Mouse (Mus musculus): ENCODE results near the gene Blvrb. TPM values are rescaled to one million over a fixed set of nuclear protein-coding genes. Genes with fewer than 3 reads are reported as not detected.

Gene Blvrb
- polyA plus RNA-seq, 1 experiment from 2014 or later = 23.7 TPM

DNA sequence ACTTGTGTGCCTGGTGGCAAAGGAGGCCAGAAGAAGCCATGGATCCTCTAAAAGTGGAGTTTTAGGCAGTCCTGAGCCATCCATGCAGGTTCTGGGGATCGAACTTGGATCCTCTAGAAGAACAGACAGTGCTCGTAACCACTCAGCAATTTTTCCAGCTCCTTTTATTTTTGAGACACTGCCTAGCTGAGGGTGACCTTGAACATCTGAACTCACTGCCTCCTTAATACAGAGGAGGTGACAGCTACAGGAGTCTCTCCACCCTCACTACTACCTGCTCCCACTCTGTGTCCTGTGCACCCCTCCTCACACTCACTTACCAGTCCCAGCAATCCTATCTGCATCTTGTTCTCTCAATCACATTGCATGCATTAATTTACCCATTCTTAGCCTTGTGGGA, 27.8 kb downstream of the Blvrb start:
- H3K4me2 ChIP-seq (ENCODE audit: low read length) = no peak overlapping the region
- H3K9me3 ChIP-seq (ENCODE audit: control insufficient read depth, low read length) = no peaks in the 10 kb centered on the region
- peaks cover 9% of the 10 kb centered on the region for H3K4me1 ChIP-seq (ENCODE audit: control insufficient read depth, insufficient read depth, low read depth, low read length)
- H3K4me3 ChIP-seq (ENCODE audit: low read length) = no peak overlapping the region
- no peak overlapping the region for H3K9ac ChIP-seq (ENCODE audit: low read depth, low read length)
- no peaks in the 10 kb centered on the region for H3K27me3 ChIP-seq (replicated peaks; ENCODE audit: control insufficient read depth, insufficient read depth, low read length)
- no peaks in the 10 kb centered on the region for H3K36me3 ChIP-seq (ENCODE audit: control insufficient read depth, insufficient read depth, low read length)
- H3K27ac ChIP-seq (ENCODE audit: low read depth, low read length) = no peak overlapping the region
- 97% methylated on average over 2 of the region's 2 CpGs for WGBS
- ATAC-seq = no peak

DNA sequence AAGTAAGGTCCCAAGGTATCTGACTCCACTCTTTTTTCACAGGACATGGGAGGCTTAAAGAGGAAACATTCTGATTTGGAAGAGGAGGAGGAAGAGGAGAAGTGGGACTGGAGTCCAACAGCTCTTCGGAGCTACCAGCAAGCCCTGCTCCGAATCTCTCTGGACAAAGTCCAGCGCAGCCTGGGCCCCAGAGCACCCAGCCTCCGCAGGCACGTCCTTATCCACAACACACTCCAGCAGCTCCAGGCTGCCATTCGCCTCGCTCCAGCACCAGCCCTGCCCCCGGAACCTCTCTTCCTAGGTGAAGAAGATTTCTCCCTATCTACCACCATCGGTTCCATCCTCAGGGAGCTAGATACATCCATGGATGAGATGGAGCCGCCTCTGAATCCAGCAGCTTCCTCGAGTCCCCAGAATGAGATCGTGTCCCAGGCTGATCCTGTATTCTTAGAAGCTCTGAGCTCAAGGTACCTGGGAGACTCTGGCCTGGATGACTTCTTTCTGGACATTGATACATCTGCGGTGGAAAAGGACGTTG, 28.4 kb downstream of the Blvrb start:
- H3K27me3 ChIP-seq (replicated peaks; ENCODE audit: control insufficient read depth, insufficient read depth, low read length) = no peaks in the 10 kb centered on the region
- H3K9me3 ChIP-seq (ENCODE audit: control insufficient read depth, low read length) = no peaks in the 10 kb centered on the region
- no peak overlapping the region for H3K27ac ChIP-seq (ENCODE audit: low read depth, low read length)
- peaks cover 9% of the 10 kb centered on the region for H3K4me1 ChIP-seq (ENCODE audit: control insufficient read depth, insufficient read depth, low read depth, low read length)
- no peak for ATAC-seq
- no peak overlapping the region for H3K9ac ChIP-seq (ENCODE audit: low read depth, low read length)
- no peaks in the 10 kb centered on the region for H3K36me3 ChIP-seq (ENCODE audit: control insufficient read depth, insufficient read depth, low read length)
- WGBS = 98% methylated on average over 14 of the region's 14 CpGs
- H3K4me3 ChIP-seq (ENCODE audit: low read length) = no peak overlapping the region
- H3K4me2 ChIP-seq (ENCODE audit: low read length) = no peak overlapping the region

DNA sequence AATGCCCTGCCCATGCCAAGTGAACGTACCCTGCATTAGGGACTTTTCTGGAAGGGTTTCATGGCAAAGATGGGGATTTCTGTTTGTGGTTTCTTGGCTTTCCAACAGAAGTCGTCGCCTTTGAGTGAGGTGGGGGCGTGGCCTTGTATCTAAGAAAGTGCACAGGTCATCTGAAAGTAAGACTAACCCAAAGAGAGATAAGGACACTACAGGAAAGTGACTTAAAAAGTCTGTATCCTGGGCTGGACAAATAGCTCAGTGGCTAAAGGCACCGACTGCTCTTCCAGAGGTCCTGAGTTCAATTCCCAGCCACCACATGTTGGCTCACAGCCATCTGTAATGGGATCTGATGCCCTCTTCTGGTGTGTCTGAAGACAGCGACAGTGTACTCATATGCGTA, 30.8 kb downstream of the Blvrb start:
- no peak for ATAC-seq
- Histone ChIP-seq H3K27me3 (replicated peaks; ENCODE audit: control insufficient read depth, insufficient read depth, low read length) (no peaks in the 10 kb centered on the region), H3K4me2 (ENCODE audit: low read length) (no peak overlapping the region), H3K9ac (ENCODE audit: low read depth, low read length) (no peak overlapping the region), H3K4me1 (ENCODE audit: control insufficient read depth, insufficient read depth, low read depth, low read length) (peaks cover 9% of the 10 kb centered on the region; the same call in 1 of the 2 replicates), H3K9me3 (ENCODE audit: control insufficient read depth, low read length) (no peaks in the 10 kb centered on the region), H3K4me3 (ENCODE audit: low read length) (no peak overlapping the region), H3K36me3 (ENCODE audit: control insufficient read depth, insufficient read depth, low read length) (no peaks in the 10 kb centered on the region), H3K27ac (ENCODE audit: low read depth, low read length) (no peak overlapping the region)
- WGBS = 91% methylated on average over 7 of the region's 7 CpGs

DNA sequence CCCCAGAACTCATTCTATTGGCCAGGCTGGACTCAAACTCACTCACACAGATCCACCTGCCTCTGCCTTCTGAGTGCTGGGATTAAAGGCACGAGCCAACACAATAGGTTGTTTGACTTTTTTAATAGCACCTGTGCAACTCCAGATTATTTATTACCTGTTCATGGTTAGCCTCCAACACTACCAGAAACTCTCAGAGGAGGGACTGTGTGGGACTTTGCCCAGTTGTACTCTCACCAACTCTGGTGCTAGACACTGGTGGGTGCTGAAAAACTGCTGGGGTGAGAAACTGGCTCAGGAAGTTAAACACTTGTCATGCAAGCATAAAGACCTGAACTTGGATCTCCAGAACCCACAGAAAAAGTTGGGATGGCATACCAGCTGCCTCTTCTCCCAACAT, 32.0 kb downstream of the Blvrb start:
- no peaks in the 10 kb centered on the region for H3K27me3 ChIP-seq (replicated peaks; ENCODE audit: control insufficient read depth, insufficient read depth, low read length)
- H3K9me3 ChIP-seq (ENCODE audit: control insufficient read depth, low read length) = no peaks in the 10 kb centered on the region
- peaks cover 9% of the 10 kb centered on the region; the same call in 1 of the 2 replicates for H3K4me1 ChIP-seq (ENCODE audit: control insufficient read depth, insufficient read depth, low read depth, low read length)
- no peaks in the 10 kb centered on the region for H3K36me3 ChIP-seq (ENCODE audit: control insufficient read depth, insufficient read depth, low read length)
- no peak overlapping the region for H3K4me3 ChIP-seq (ENCODE audit: low read length)
- WGBS = 94% methylated on average over 1 of the region's 1 CpGs
- no peak for ATAC-seq
- no peak overlapping the region for H3K4me2 ChIP-seq (ENCODE audit: low read length)
- H3K9ac ChIP-seq (ENCODE audit: low read depth, low read length) = no peak overlapping the region
- no peak overlapping the region for H3K27ac ChIP-seq (ENCODE audit: low read depth, low read length)

DNA sequence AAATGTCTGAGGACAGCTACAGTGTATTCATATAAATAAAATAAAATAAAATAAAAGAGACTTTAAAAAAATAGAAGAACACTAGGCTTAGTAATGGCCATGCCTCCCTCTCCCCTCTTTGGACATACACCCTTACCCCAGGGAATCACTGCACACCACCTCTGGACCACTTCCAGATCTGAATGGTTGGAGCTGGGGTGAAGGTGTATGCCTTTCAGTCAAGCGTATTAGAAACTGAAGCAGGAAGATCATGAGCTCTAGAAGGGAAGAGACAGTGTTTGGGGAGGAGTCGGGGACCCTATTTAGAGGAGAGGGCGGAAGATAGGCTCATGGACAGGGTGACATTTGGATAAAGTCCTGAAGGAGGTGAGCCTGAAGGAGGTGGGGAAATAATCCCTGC, 32.7 kb downstream of the Blvrb start:
- Histone ChIP-seq H3K27ac (ENCODE audit: low read depth, low read length) (no peak overlapping the region), H3K36me3 (ENCODE audit: control insufficient read depth, insufficient read depth, low read length) (no peaks in the 10 kb centered on the region), H3K27me3 (replicated peaks; ENCODE audit: control insufficient read depth, insufficient read depth, low read length) (no peaks in the 10 kb centered on the region), H3K4me1 (ENCODE audit: control insufficient read depth, insufficient read depth, low read depth, low read length) (peaks cover 4% of the 10 kb centered on the region; the same call in 1 of the 2 replicates), H3K9ac (ENCODE audit: low read depth, low read length) (no peak overlapping the region), H3K4me3 (ENCODE audit: low read length) (no peak overlapping the region), H3K4me2 (ENCODE audit: low read length) (no peak overlapping the region), H3K9me3 (ENCODE audit: control insufficient read depth, low read length) (no peaks in the 10 kb centered on the region)
- WGBS = 73% methylated on average over 3 of the region's 3 CpGs
- no peak for ATAC-seq

DNA sequence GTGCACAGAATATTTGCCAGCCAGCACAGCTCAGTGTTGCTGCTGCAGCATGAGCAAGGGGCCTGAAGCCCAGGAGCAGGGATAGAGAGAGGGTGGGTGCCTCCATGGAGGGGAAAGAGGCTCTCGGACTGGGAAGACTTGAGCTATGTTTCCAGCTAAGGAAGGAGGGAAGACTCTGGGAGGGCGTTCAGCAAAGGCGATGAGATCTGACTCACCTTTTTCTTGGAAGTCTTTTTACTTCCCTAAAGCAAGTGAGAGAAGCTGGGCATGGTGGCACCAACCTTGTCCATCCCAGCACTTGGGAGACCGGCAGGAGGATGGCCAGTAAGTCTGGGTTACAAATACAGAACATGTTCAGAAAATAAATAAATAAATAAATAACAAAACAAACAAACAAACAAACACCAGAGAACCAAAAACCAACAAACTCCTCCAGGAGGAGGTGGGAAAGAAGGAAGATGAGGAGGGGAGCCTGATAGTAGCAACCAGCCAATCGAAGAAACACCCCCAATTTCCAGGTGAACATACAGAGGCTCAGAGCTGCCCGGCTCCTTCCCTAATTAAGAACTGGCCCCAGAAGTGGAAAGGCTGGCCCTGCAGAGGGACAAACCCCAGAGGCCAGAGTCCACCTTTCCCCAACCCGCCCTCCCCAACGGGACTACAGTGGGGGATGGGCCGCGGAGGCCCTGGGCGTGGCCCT, 33.3 kb downstream of the Blvrb start:
- Histone ChIP-seq H3K27ac (ENCODE audit: low read depth, low read length) (peak overlapping the region; percentile 47), H3K4me1 (ENCODE audit: control insufficient read depth, insufficient read depth, low read depth, low read length) (peaks cover 4% of the 10 kb centered on the region; the same call in 1 of the 2 replicates), H3K9me3 (ENCODE audit: control insufficient read depth, low read length) (no peaks in the 10 kb centered on the region), H3K4me2 (ENCODE audit: low read length) (peak overlapping the region; percentile 63), H3K9ac (ENCODE audit: low read depth, low read length) (peak overlapping the region; percentile 58), H3K27me3 (replicated peaks; ENCODE audit: control insufficient read depth, insufficient read depth, low read length) (no peaks in the 10 kb centered on the region), H3K36me3 (ENCODE audit: control insufficient read depth, insufficient read depth, low read length) (no peaks in the 10 kb centered on the region), H3K4me3 (ENCODE audit: low read length) (peak overlapping the region; percentile 33)
- WGBS = 16% methylated on average over 9 of the region's 11 CpGs
- ATAC-seq = no peak; the same call in 1 of the 2 replicates

DNA sequence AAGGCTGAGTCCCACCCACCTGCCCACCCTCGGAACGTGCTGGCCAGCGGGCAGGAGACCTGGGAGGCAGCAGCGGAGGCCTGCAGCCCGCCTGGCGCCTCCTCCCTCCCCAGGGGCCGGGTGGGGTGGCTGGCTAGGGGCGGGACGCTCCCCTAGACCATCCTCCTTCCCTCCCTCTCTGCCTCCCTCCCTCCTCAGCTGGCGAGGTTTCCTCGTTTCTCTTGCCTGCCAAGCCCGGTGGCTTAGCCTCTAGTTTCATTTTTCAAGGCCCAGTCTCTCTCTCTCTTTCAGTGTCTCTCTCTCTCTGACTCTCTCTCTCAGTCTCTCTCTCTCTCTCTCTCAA, 33.8 kb downstream of the Blvrb start:
- 3% methylated on average over 8 of the region's 12 CpGs for WGBS
- Histone ChIP-seq H3K4me3 (ENCODE audit: low read length) (peak overlapping the region; percentile 33), H3K27me3 (replicated peaks; ENCODE audit: control insufficient read depth, insufficient read depth, low read length) (no peaks in the 10 kb centered on the region), H3K27ac (ENCODE audit: low read depth, low read length) (peak overlapping the region; percentile 9; the same call in 1 of the 2 replicates), H3K9ac (ENCODE audit: low read depth, low read length) (peak overlapping the region; percentile 58), H3K4me1 (ENCODE audit: control insufficient read depth, insufficient read depth, low read depth, low read length) (peaks cover 7% of the 10 kb centered on the region), H3K36me3 (ENCODE audit: control insufficient read depth, insufficient read depth, low read length) (no peaks in the 10 kb centered on the region), H3K4me2 (ENCODE audit: low read length) (peak overlapping the region; percentile 63), H3K9me3 (ENCODE audit: control insufficient read depth, low read length) (no peaks in the 10 kb centered on the region)
- ATAC-seq = peak; percentile 71

DNA sequence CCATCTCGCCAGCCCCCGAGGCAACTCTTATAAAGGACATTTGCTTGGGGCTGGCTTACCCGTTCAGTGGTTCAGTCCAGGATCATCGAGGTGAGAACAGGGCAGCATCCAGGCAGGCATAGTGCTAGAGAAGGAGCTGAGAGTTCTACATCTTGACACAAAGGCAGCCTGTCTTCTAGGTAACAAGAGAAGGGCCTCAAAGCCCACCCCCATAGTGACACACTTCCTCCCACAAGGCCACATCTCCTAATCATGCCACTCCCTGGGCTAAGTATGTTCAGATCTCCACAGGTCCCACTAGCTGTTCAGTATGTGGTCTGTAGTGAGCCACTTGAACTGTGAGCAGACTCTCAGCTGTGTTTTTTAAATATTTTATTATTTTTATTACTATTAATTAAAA, 36.1 kb downstream of the Blvrb start:
- 88% methylated on average over 4 of the region's 4 CpGs for WGBS
- no peak overlapping the region for H3K27ac ChIP-seq (ENCODE audit: low read depth, low read length)

DNA sequence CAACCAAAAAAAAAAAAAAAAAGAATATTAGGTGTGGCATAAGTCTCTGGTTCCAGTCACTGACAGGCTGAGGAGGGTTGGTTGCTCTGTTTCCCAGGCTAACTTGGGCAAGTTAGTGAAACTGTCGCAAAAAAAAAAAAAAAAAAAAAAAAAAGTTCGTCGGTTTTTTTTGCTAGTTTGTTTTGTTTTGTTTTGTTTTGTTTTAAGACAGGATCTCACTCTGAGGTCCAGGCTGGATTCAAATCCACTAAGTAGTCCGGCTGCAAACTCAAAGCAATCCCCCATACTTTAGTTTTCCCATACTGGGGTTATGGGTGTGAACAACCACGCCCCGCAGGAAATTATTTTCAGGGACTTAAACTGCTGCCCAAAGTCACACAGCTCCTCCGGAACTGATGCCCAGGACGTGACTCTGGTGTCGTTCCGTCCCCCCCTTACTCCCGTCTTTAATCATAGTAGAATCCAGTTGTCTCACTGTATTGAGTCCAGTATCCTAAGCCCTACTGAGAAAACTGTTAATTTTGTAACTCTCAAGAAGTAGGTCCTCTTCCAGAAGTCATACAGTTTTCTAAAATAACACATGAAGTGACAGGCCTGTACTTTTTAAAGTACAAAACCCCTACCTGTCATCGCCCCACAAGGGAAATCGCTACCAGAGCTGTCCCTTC, 38.5 kb downstream of the Blvrb start:
- Histone ChIP-seq H3K9ac (ENCODE audit: low read depth, low read length) (peak overlapping the region; percentile 54), H3K4me2 (ENCODE audit: low read length) (peak overlapping the region; percentile 69), H3K27ac (ENCODE audit: low read depth, low read length) (peak overlapping the region; percentile 55; the same call in 1 of the 2 replicates), H3K36me3 (ENCODE audit: control insufficient read depth, insufficient read depth, low read length) (no peaks in the 10 kb centered on the region), H3K9me3 (ENCODE audit: control insufficient read depth, low read length) (no peaks in the 10 kb centered on the region), H3K27me3 (replicated peaks; ENCODE audit: control insufficient read depth, insufficient read depth, low read length) (no peaks in the 10 kb centered on the region; the same call in 1 of the 2 replicates), H3K4me3 (ENCODE audit: low read length) (peak overlapping the region; percentile 78), H3K4me1 (ENCODE audit: control insufficient read depth, insufficient read depth, low read depth, low read length) (peaks cover 10% of the 10 kb centered on the region)
- WGBS = 7% methylated on average over 13 of the region's 13 CpGs
- peak; percentile 11 for ATAC-seq

More for the DNA sequence above, 36.1 kb downstream of the Blvrb start:
- Histone ChIP-seq H3K36me3 (ENCODE audit: control insufficient read depth, insufficient read depth, low read length) (no peaks in the 10 kb centered on the region), H3K4me1 (ENCODE audit: control insufficient read depth, insufficient read depth, low read depth, low read length) (peaks cover 10% of the 10 kb centered on the region), H3K9me3 (ENCODE audit: control insufficient read depth, low read length) (no peaks in the 10 kb centered on the region), H3K27me3 (replicated peaks; ENCODE audit: control insufficient read depth, insufficient read depth, low read length) (no peaks in the 10 kb centered on the region), H3K4me3 (ENCODE audit: low read length) (no peak overlapping the region), H3K9ac (ENCODE audit: low read depth, low read length) (no peak overlapping the region), H3K4me2 (ENCODE audit: low read length) (no peak overlapping the region)
- no peak for ATAC-seq

Data from hindbrain, embryonic 16.5 days (tissue).